8 mouse cellular contexts compared by ENCODE assay signal in genomic region chr4:140439856-140440255, GRCm38 (mm10).
A peak's percentile ranks its signal among the peaks of the same experiment; 100 is the strongest.
DNase-seq lines count a peak whose midpoint lies in the region; ATAC-seq and TF ChIP-seq lines count a peak whose summit lies in the region.

No protein-coding gene starts in this region.

- H3K4me3 ChIP-seq in heart, postnatal 0 days (ENCODE audit: low read depth, low read length) = no peak overlapping the region
- no peak overlapping the region for H3K4me3 ChIP-seq in MEL (ENCODE audit: control insufficient read depth in 1 of 2, insufficient read depth in 1 of 2, low read depth in 2 of 2, low read length in 2 of 2)

- no peaks in the 10 kb centered on the region for H3K79me2 ChIP-seq in MEL (ENCODE audit: control insufficient read depth, insufficient read depth, low read length, poor library complexity)

- TF ChIP-seq RAD21 in MEL (IDR thresholded peaks at IDR 0.05; ENCODE audit: low read depth, low read length) = no peak

- H3K4me1 ChIP-seq in heart, postnatal 0 days (ENCODE audit: control insufficient read depth, insufficient read depth) = no peaks in the 10 kb centered on the region
- no peaks in the 10 kb centered on the region for H3K4me1 ChIP-seq in MEL (ENCODE audit: control insufficient read depth in 1 of 2, insufficient read depth in 2 of 2, low read length in 2 of 2)

- 23% methylated on average over 3 of the region's 3 CpGs for WGBS in heart, postnatal 0 days

- no peak for TF ChIP-seq POLR2A in MEL (IDR thresholded peaks at IDR 0.05; ENCODE audit: control insufficient read depth in 1 of 2, insufficient read depth in 1 of 2, low read depth in 1 of 2, low read length in 2 of 2, poor library complexity in 1 of 2)

- no peaks in the 10 kb centered on the region for H3K27me3 ChIP-seq in heart, postnatal 0 days (ENCODE audit: control insufficient read depth, insufficient read depth, low read length)
- H3K27me3 ChIP-seq in MEL (ENCODE audit: control insufficient read depth in 1 of 2, insufficient read depth in 2 of 2, low read length in 2 of 2) = no peaks in the 10 kb centered on the region

- H3K9ac ChIP-seq in heart, postnatal 0 days (replicated peaks; ENCODE audit: low read depth, low read length) = no peak overlapping the region
- no peak overlapping the region for H3K9ac ChIP-seq in MEL (ENCODE audit: control insufficient read depth, low read depth, low read length, poor library complexity, severe bottlenecking)

- H3K36me3 ChIP-seq in heart, postnatal 0 days (replicated peaks; ENCODE audit: control insufficient read depth, insufficient read depth, low read length) = no peaks in the 10 kb centered on the region
- no peaks in the 10 kb centered on the region for H3K36me3 ChIP-seq in MEL (ENCODE audit: control insufficient read depth in 1 of 2, insufficient read depth in 2 of 2, low read length in 2 of 2)

- no peak for ATAC-seq in heart, postnatal 0 days (ENCODE audit: insufficient read depth, low read depth)

- DNase-seq in heart, postnatal 0 days (ENCODE audit: low spot score) = peak; percentile 22
- no peak for DNase-seq in heart, adult 11 months
- peak; percentile 33 for DNase-seq in MEL (ENCODE audit: low read depth, low spot score)
- DNase-seq in embryo, embryonic 9.5 days (ENCODE audit: extremely low spot score) = peak; percentile 67
- DNase-seq in lung, postnatal 36 days = peak; percentile 17
- no peak for DNase-seq in right cerebral cortex, postnatal 14 days
- no peak for DNase-seq in spleen, adult 18-20 months
- no peak for DNase-seq in cerebellum, postnatal 4 days (ENCODE audit: low spot score in 2 of 2)

- no peak for TF ChIP-seq EP300 in heart, postnatal 0 days (IDR thresholded peaks at IDR 0.05; ENCODE audit: low read depth)
- no peak for TF ChIP-seq EP300 in MEL (IDR thresholded peaks at IDR 0.05; ENCODE audit: low read depth in 1 of 2, low read length in 2 of 2)

- no peak overlapping the region for H3K27ac ChIP-seq in heart, postnatal 0 days (ENCODE audit: low read depth)
- H3K27ac ChIP-seq in MEL (ENCODE audit: control insufficient read depth, low read depth, low read length) = no peak overlapping the region

- no peak for TF ChIP-seq CTCF in heart, postnatal 0 days (IDR thresholded peaks at IDR 0.05; ENCODE audit: low read depth)
- TF ChIP-seq CTCF in MEL (IDR thresholded peaks at IDR 0.05 in 2 of 3, conservative IDR thresholded peaks at IDR 0.05 in 1 of 3; ENCODE audit: control insufficient read depth in 1 of 3, insufficient read depth in 1 of 3, low read depth in 2 of 3, low read length in 3 of 3, poor library complexity in 1 of 3, severe bottlenecking in 1 of 3) = no peak

- H3K9me3 ChIP-seq in heart, postnatal 0 days (replicated peaks; ENCODE audit: control insufficient read depth, low read length) = no peaks in the 10 kb centered on the region
- H3K9me3 ChIP-seq in MEL (replicated peaks; ENCODE audit: insufficient read depth, low read length) = no peaks in the 10 kb centered on the region

- H3K4me2 ChIP-seq in heart, postnatal 0 days (ENCODE audit: low read depth, low read length) = no peak overlapping the region

TF ChIP-seq in MEL, 35 proteins besides CTCF, POLR2A, EP300 and RAD21:
- TF ChIP-seq RCOR1 (IDR thresholded peaks at IDR 0.05; ENCODE audit: low read depth, low read length) (no peak), ZMIZ1 (IDR thresholded peaks at IDR 0.05; ENCODE audit: low read depth, low read length) (no peak), UBTF (IDR thresholded peaks at IDR 0.05; ENCODE audit: borderline replicate concordance, insufficient read depth, low read depth, low read length) (no peak), NELFE (IDR thresholded peaks at IDR 0.05; ENCODE audit: low read depth, low read length) (no peak), TAL1 (IDR thresholded peaks at IDR 0.05; ENCODE audit: low read length) (no peak), MAFK (IDR thresholded peaks at IDR 0.05; ENCODE audit: borderline replicate concordance, low read depth, low read length) (no peak), ZC3H11A (IDR thresholded peaks at IDR 0.05; ENCODE audit: low read depth, low read length) (no peak), USF2 (IDR thresholded peaks at IDR 0.05; ENCODE audit: borderline replicate concordance in 1 of 2, insufficient read depth in 1 of 2, low read depth in 1 of 2, low read length in 2 of 2) (no peak), MXI1 (IDR thresholded peaks at IDR 0.05; ENCODE audit: low read depth, low read length) (0 out of 2 replicates have a peak, but pooled peaks have one; percentile 36), GABPA (IDR thresholded peaks at IDR 0.05; ENCODE audit: low read depth, low read length) (no peak), SMC3 (IDR thresholded peaks at IDR 0.05; ENCODE audit: low read depth, low read length) (no peak), SIN3A (IDR thresholded peaks at IDR 0.05; ENCODE audit: low read length) (peak; percentile 55), TBP (IDR thresholded peaks at IDR 0.05; ENCODE audit: low read depth, low read length) (no peak), MAX (IDR thresholded peaks at IDR 0.05; ENCODE audit: low read length) (no peak)

Comparison
In these comparisons a context has a peak if more than half of its experiments do, and no peak if none do; other contexts are left out.
1. DNase-seq: peak in heart, postnatal 0 days (single experiment), MEL (single experiment), embryo, embryonic 9.5 days (single experiment) and lung, postnatal 36 days (single experiment); none in heart, adult 11 months (single experiment), right cerebral cortex, postnatal 14 days (single experiment), spleen, adult 18-20 months (0 of 2) and cerebellum, postnatal 4 days (0 of 2).